Mouse (Mus musculus) gastrocnemius, postnatal 10 days (tissue): ENCODE measurements around the gene Mybpc2. TPM values are rescaled to one million over a fixed set of nuclear protein-coding genes. Genes with fewer than 3 reads are reported as not detected.

Experiments
- DNase-seq: peaks from one replicate; pipeline ENCODE4 v3.0.0; 2021; ENCODE audit warnings: mixed read lengths
- long read RNA-seq, 2 experiments: library from polyadenylated mRNA; stranded (forward); transcript quantifications; one replicate each; pipeline ENCODE4 v2.0.0; 2021
- total RNA-seq, 2 experiments: library from RNA; stranded (reverse); gene quantifications; 2 replicates each; pipeline ENCODE4 v1.2.3; 2021

Mybpc2 gene
- 1,000 to 10,000 TPM; 2,219 to 2,666 TPM for total RNA-seq
- long read RNA-seq, experiment 1, transcript Mybpc2-201 (28 exons, 3,611 nt), result major isoform, 5,834 of 6,779 reads
- long read RNA-seq, experiment 1, partial matches to known transcripts, result 665 of 6,779 reads
- long read RNA-seq, experiment 1, other reads (novel, unspliced or antisense), result 280 of 6,779 reads
- long read RNA-seq, experiment 2, transcript Mybpc2-201 (28 exons, 3,611 nt), result major isoform, 5,772 of 6,821 reads
- long read RNA-seq, experiment 2, partial matches to known transcripts, result 785 of 6,821 reads
- long read RNA-seq, experiment 2, other reads (novel, unspliced or antisense), result 264 of 6,821 reads

GRCm38 (mm10) chr7:44524502-44524901, at the start of gene Mybpc2:
TSS of gene Mybpc2 (minus strand) at chr7:44524656.
- DNase-seq, result peak; percentile 73

GRCm38 (mm10) chr7:44572956-44573484, 48.6 kb upstream of the Mybpc2 start:
- DNase-seq, result no peak

GRCm38 (mm10) chr7:44572213-44572701, 47.8 kb upstream of the Mybpc2 start, which contains the start of gene Napsa:
TSS of gene Napsa (plus strand) at chr7:44572380.
- DNase-seq, result no peak

GRCm38 (mm10) chr7:44571811-44572210, 47.4 kb upstream of the Mybpc2 start:
- DNase-seq, result no peak

GRCm38 (mm10) chr7:44570989-44571388, 46.5 kb upstream of the Mybpc2 start:
- no peak for DNase-seq

- DNase-seq, result no peak
Observed at GRCm38 (mm10) chr7:44568803-44569202, 44.3 kb upstream of the Mybpc2 start.

GRCm38 (mm10) chr7:44565414-44565813, 41.0 kb upstream of the Mybpc2 start:
- no peak for DNase-seq

- no peak for DNase-seq
Observed at GRCm38 (mm10) chr7:44564486-44564885, 40.0 kb upstream of the Mybpc2 start.

- DNase-seq, result no peak
Observed at GRCm38 (mm10) chr7:44563284-44563683, 38.8 kb upstream of the Mybpc2 start.

- DNase-seq, result peak; percentile 78
Observed at GRCm38 (mm10) chr7:44560435-44561400, 36.3 kb upstream of the Mybpc2 start.

- no peak for DNase-seq
Observed at GRCm38 (mm10) chr7:44557629-44558028, 33.2 kb upstream of the Mybpc2 start.

- peak; percentile 96 for DNase-seq
Observed at GRCm38 (mm10) chr7:44553826-44554225, 29.4 kb upstream of the Mybpc2 start, which contains the start of gene Nr1h2. TSS of gene Nr1h2 (minus strand) at chr7:44553951.

- peak; percentile 86 for DNase-seq
Observed at GRCm38 (mm10) chr7:44553196-44553764, 28.8 kb upstream of the Mybpc2 start.

GRCm38 (mm10) chr7:44552141-44552908, 27.9 kb upstream of the Mybpc2 start:
- no peak for DNase-seq

- DNase-seq, result no peak
Observed at GRCm38 (mm10) chr7:44551731-44552130, 27.3 kb upstream of the Mybpc2 start.

GRCm38 (mm10) chr7:44551301-44551700, 26.8 kb upstream of the Mybpc2 start:
- no peak for DNase-seq

GRCm38 (mm10) chr7:44550409-44550678, 25.9 kb upstream of the Mybpc2 start:
- DNase-seq, result no peak

- DNase-seq, result no peak
Observed at GRCm38 (mm10) chr7:44549621-44550408, 25.4 kb upstream of the Mybpc2 start.

- peak; percentile 99 for DNase-seq
Observed at GRCm38 (mm10) chr7:44548497-44549087, 24.1 kb upstream of the Mybpc2 start, which contains the start of gene Pold1. TSS of gene Pold1 (minus strand) at chr7:44548849.

- DNase-seq, result no peak
Observed at GRCm38 (mm10) chr7:44547725-44548124, 23.3 kb upstream of the Mybpc2 start.
